8 mouse cellular contexts compared by ENCODE assay signal in the genomic region with DNA sequence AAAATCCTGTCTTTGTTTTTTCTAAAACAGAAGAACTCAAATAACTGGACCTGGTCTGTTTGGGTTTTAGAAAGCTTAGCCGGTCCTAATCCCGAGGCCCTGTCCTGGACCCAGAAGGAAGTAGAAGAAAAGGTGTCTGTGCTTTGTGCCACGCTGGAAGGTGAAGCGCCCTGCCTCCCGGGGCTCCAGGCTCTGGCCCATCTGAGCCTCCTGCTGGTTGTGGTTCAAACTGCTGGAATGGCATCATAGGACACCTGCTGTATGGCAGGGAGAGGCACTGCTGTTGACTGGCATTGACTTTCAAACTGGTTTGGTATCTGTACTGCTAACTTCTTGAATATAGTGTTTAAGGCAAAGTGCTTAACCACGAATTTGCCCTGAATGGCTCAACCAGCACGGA. TPM values are rescaled to one million over a fixed set of nuclear protein-coding genes. Genes with fewer than 3 reads are reported as not detected.
DNase-seq lines count a peak whose midpoint lies in the region; ATAC-seq lines count a peak whose summit lies in the region.

No protein-coding gene starts in this region.

- ATAC-seq in CD4-positive, CD25-positive, alpha-beta regulatory T cell, adult 4 months = no peak
- ATAC-seq in hematopoietic stem cell, adult 5-6 weeks (replicated peaks in 1 of 2; ENCODE audit: insufficient read depth in 1 of 2, low FRiP score in 2 of 2, low TSS enrichment in 1 of 2, low read depth in 1 of 2, poor library complexity in 2 of 2, severe bottlenecking in 2 of 2) = peak; percentile 35 to 44; a peak in 3 of 4 replicates
- no peak for ATAC-seq in activated CD4-positive, CD25-positive, alpha-beta regulatory T cell, adult 4 months

- peak; percentile 51 for DNase-seq in CD4-positive, CD25-positive, alpha-beta regulatory T cell, adult 2 months (ENCODE audit: low read depth, low spot score)
- DNase-seq in right cerebral cortex, adult 18-20 months = peak; percentile 11
- no peak for DNase-seq in right cerebral cortex, postnatal 36 days (ENCODE audit: low spot score in 2 of 2)
- DNase-seq in lung, postnatal 4 days = peak; percentile 61 to 70
- DNase-seq in B cell, adult 2 months = no peak

RNA-seq across cellular contexts. Expression of a gene that starts 3.4 kb away (rescaled TPM):
- polyA plus RNA-seq in CD4-positive, CD25-positive, alpha-beta regulatory T cell, adult 4 months (2017; shearing (Covaris generic)) = 10 to 100 TPM; 10.6 to 13.9 TPM
- 9.1 and 11.0 TPM in 2 replicates for total RNA-seq in hematopoietic stem cell, adult 5-6 weeks (2017)
- polyA plus RNA-seq in activated CD4-positive, CD25-positive, alpha-beta regulatory T cell, adult 4 months (2017; shearing (Covaris generic)) = 10 to 100 TPM; 14.6 to 15.9 TPM

Comparison
In these comparisons a context has a peak if more than half of its experiments do, and no peak if none do; other contexts are left out.
1. DNase-seq: peak in CD4-positive, CD25-positive, alpha-beta regulatory T cell, adult 2 months (single experiment), right cerebral cortex, adult 18-20 months (single experiment) and lung, postnatal 4 days (2 of 2); none in right cerebral cortex, postnatal 36 days (0 of 2) and B cell, adult 2 months (0 of 2).
2. ATAC-seq: peak in hematopoietic stem cell, adult 5-6 weeks (2 of 2); none in CD4-positive, CD25-positive, alpha-beta regulatory T cell, adult 4 months (single experiment) and activated CD4-positive, CD25-positive, alpha-beta regulatory T cell, adult 4 months (single experiment).